Mouse (Mus musculus) telencephalon, adult 2 months (tissue): ENCODE measurements around the gene Prr5l.

ENCODE experiments used
- DNase-seq: peaks from one replicate; pipeline ENCODE4 v3.0.0-alpha.2; 2011; ENCODE audit warnings: low read depth, low spot score

The Prr5l gene

GRCm38 (mm10) chr2:101882998-101883397 is at the start of gene Prr5l:
Gene Prr5l, minus strand, starts transcription at chr2:101883027.
- peak; percentile 60 for DNase-seq

- no peak for DNase-seq
These were observed 49.5 kb upstream of the Prr5l start for GRCm38 (mm10) chr2:101932169-101932936.

- DNase-seq, result no peak
These were observed 42.9 kb upstream of the Prr5l start for GRCm38 (mm10) chr2:101925591-101926188.

GRCm38 (mm10) chr2:101925183-101925582 is 42.4 kb upstream of the Prr5l start:
- DNase-seq, result no peak

GRCm38 (mm10) chr2:101923181-101923580 is 40.4 kb upstream of the Prr5l start:
- DNase-seq, result no peak

GRCm38 (mm10) chr2:101922302-101922701 is 39.5 kb upstream of the Prr5l start:
- no peak for DNase-seq

- no peak for DNase-seq
These were observed 37.3 kb upstream of the Prr5l start for GRCm38 (mm10) chr2:101920136-101920554.

GRCm38 (mm10) chr2:101918518-101918917 is 35.7 kb upstream of the Prr5l start:
- DNase-seq, result no peak

- no peak for DNase-seq
These were observed 26.7 kb upstream of the Prr5l start for GRCm38 (mm10) chr2:101909326-101910080.

- peak; percentile 53 for DNase-seq
These were observed 25.9 kb upstream of the Prr5l start for GRCm38 (mm10) chr2:101908773-101909172.

- DNase-seq, result peak; percentile 52
These were observed 24.7 kb upstream of the Prr5l start for GRCm38 (mm10) chr2:101907386-101908022.

GRCm38 (mm10) chr2:101906379-101906690 is 23.5 kb upstream of the Prr5l start:
- no peak for DNase-seq

- peak; percentile 65 for DNase-seq
These were observed 22.9 kb upstream of the Prr5l start for GRCm38 (mm10) chr2:101905534-101906378.

GRCm38 (mm10) chr2:101902196-101902595 is 19.4 kb upstream of the Prr5l start:
- no peak for DNase-seq

- no peak for DNase-seq
These were observed 13.8 kb upstream of the Prr5l start for GRCm38 (mm10) chr2:101896425-101897204.

- no peak for DNase-seq
These were observed 11.3 kb upstream of the Prr5l start for GRCm38 (mm10) chr2:101894126-101894525.

- no peak for DNase-seq
These were observed 8.3 kb upstream of the Prr5l start for GRCm38 (mm10) chr2:101891143-101891542.

- no peak for DNase-seq
These were observed 6.1 kb upstream of the Prr5l start for GRCm38 (mm10) chr2:101888886-101889285.

- peak; percentile 92 for DNase-seq
These were observed 3.1 kb upstream of the Prr5l start, which contains the start of gene Commd9 for GRCm38 (mm10) chr2:101885768-101886438. Gene Commd9, plus strand, starts transcription at chr2:101886247.

- no peak for DNase-seq
These were observed 1.5 kb upstream of the Prr5l start for GRCm38 (mm10) chr2:101884286-101884685.
